Mouse (Mus musculus) yolk sac, embryonic 10.5 days (tissue): ENCODE results near the gene Irf2bp2.

Experiments
- DNase-seq: peaks from one replicate; pipeline ENCODE4 v3.0.0-alpha.2; 2017; ENCODE audit warnings: low spot score

Gene Irf2bp2

GRCm38 (mm10) chr8:126567674-126568073, 26.1 kb downstream of the Irf2bp2 start:
- DNase-seq, result no peak

- DNase-seq, result peak; percentile 74
Measured at GRCm38 (mm10) chr8:126566446-126567062, 27.2 kb downstream of the Irf2bp2 start.

DNA sequence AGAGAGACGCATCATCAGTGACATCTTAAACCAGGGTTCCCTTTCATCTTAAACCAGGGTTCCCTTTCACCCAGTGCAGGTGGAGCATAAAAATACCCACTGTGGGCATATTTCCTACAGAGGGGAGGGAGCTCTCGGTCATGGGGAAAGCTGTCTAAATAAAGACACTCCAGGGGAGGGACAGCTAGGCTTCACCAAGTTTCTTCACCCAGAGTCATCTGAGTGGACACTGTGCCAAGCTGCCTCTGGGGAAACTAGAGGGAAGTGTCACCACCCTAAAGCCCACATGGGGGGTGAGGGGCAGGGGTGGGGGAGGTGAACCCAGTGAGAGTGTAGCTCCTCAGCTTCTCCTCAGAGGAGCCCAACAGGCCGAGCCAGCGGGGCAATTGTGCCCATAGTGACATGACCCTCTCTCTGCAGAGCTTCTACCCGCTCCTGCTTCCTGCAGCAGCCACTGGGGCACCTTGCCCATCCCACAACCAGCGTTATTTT, 27.8 kb downstream of the Irf2bp2 start:
- DNase-seq, result no peak

DNA sequence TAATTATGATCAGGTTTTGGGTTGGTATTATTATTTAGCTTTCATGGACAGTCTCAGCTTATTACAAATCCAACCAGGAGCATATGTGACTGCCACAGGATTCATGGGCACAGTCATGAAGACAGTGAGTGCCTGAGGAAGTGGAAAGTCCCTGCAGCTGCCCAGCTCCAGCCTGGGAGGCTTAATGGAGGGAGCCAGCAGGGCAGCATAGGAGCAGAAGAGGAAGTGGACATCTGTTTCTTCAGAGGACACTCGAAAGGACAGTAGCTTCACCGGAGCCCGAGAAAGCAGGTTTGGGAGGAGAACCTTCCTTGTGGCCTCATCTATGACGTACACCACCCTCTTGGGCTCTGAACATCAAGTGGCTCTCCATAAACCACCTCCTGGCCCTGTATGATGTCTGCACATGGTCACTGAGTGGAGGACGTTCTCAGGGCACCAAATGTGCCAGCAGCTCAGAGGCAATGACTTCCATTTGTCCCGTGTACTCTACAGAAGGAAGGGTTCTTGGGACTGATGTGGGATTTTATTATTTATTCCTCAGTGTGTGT, 28.5 kb downstream of the Irf2bp2 start:
- no peak for DNase-seq

- DNase-seq, result no peak
Measured at GRCm38 (mm10) chr8:126564551-126565154, 29.1 kb downstream of the Irf2bp2 start.

GRCm38 (mm10) chr8:126561316-126561841, 32.4 kb downstream of the Irf2bp2 start:
- DNase-seq, result no peak

DNA sequence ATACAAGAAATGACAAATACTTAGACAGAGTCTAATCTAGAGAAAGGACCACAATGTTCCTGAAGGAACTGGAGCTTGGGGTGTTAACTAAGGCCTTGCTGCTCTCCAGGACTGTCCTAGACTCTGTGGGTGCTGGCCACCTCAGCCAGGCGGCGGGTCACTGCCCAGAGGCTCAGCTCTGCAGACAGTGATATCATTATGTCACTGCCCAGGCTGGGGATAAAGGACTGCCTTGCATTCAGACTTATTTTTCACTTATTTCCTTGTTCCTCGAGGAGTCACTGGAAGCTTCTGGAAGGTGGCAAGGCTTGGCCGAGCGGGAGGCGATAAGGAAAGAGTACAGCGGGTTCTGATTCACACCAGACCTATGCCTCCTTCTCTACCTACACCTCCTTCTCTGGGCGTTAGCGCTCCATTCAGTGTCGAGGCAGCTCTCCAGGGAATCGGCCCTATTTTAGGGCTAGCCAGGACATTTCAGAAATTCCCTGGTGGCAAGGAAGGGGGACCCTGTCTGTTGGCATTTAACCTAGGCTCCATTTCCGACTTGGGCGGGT, 35.3 kb downstream of the Irf2bp2 start:
- DNase-seq, result no peak

- peak; percentile 72 for DNase-seq
Measured at GRCm38 (mm10) chr8:126557403-126557802, 36.4 kb downstream of the Irf2bp2 start.

- no peak for DNase-seq
Measured at GRCm38 (mm10) chr8:126556691-126557090, 37.1 kb downstream of the Irf2bp2 start.

GRCm38 (mm10) chr8:126554741-126555140, 39.0 kb downstream of the Irf2bp2 start:
- DNase-seq, result no peak

- no peak for DNase-seq
Measured at GRCm38 (mm10) chr8:126551871-126552270, 41.9 kb downstream of the Irf2bp2 start.

DNA sequence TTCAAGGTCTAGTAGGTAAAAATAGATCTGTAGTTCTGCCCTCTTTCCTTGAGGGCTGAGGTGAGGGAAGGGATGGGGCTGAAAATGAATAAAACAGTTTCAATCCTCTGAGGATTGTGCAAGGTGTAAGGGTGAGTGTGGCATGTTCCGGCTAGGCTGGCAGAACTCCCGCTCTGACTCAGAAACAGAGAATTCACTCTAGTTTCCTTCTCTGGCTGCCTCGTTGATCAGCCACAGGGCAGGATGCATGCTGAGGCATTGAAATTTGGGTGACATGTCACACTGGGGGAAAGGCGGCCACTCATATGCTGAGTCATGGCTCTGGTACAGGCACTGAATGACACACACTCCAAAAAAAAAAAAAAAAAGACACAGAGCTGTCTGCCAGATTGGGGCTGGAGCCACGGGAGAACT, 42.8 kb downstream of the Irf2bp2 start:
- DNase-seq, result no peak

DNA sequence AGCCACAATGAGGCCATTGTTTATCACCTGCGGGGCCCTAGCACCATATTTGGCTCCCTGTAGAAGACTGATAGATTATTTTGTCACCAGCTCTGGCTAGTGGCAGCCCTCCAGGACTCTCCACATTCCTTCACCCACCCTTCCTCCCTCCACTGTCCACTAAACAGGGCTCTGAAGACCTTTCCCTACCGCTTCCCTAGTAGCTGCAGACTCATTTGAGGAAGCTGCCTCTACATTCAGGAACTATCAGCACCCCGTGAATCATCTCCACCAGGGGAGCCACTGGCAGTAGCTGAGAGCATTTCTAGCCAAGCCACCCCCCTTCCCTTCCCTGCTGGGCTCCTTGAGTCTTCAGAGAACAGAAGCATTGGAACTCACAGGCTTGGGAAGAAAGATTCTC, 45.9 kb downstream of the Irf2bp2 start:
- DNase-seq, result no peak

DNA sequence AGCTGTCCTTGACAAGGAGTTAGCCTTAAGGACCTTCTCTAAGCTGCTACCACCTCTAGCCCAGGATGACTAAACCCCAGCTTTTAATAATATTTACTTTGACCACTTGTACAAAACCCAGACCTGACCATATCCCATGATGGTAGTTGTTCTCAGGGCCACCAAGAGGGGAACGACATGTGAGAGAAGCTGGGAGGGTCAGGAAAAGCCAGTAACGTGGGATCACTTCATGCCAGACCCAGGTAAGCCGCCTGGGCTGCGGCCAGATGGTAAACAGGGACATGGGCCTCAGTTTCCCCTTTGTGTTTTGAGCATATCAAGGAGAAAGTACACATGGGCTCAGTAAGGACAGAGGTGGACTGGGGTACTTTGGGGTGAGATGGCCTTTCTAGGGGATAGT, 46.4 kb downstream of the Irf2bp2 start:
- no peak for DNase-seq

DNA sequence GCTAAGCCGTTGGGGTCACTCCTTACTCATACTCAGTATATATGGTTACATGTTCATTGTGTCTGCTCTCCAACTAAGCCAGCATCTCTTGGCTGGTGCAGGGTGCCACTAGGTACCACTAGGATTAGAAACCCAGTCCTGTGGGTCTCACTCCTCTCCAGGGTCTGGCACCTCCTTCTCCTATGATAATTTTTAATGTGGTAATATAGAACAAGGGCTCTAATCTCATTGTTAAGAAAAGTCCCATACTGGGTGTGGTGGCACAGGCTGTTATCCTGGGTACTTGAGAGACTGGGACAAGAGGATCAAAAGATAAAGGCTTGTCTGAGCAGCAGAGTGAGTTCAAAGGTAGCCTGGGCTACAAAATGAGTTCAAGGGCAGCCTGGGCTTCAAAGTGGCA, 47.3 kb downstream of the Irf2bp2 start:
- DNase-seq, result no peak

GRCm38 (mm10) chr8:126543407-126543806, 50.4 kb downstream of the Irf2bp2 start:
- no peak for DNase-seq

GRCm38 (mm10) chr8:126542757-126543156, 51.0 kb downstream of the Irf2bp2 start:
- no peak for DNase-seq

GRCm38 (mm10) chr8:126542090-126542689, 51.6 kb downstream of the Irf2bp2 start:
- DNase-seq, result no peak

DNA sequence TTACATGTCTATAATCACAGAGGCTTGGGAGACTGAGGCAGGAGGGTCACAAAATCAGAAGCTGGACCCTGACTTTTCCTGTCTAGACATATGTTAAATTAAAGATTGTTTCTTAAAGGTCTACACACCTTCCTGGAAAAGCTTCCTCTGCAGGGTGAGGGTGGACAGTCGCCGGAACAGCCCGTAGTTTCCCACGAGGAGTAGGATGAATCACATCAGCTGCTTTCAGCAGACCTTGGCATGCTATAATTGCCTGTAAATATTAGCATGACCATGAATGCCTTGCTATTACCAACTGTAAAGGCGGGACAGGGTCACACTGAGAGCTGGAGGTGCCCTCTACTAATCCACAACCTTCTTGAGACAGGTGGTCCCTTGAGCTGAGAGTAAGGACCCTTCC, 53.5 kb downstream of the Irf2bp2 start:
- DNase-seq, result no peak

DNA sequence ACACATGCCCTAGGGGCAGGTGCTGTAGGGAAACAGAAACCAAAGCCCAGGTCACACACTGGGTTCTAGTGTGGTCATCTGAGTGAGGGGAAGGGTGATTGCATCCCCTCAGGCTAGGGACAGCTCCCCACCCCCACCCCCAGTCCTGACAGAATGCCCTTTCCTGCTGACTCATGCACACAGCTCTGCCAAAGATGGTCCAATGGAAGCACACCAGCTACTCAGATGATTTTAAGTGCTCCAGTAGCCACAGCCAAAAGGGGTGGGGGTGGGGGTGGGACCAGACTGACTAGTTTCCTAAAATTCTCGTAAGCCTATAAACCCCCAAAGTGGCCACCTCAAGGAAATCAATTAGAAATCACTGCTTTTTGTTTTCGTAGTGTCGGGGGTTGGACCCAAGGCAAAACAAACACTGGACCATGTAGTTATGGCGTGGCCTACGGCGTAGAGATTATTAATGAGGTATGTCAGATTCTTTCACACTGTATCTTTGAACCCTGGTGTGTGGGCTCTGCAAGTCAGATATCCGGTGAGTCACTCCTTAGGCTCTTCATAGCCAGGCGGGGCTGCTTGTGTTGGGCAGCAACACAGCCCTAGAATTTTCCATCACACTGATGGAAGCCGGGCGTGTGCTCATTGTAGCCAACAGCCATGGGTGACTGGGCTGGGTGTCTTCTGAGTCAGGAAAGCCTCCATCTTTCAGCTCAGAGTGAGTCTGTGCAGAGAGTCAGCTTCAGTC, 54.3 kb downstream of the Irf2bp2 start:
- no peak for DNase-seq

- DNase-seq, result peak; percentile 44
Measured at GRCm38 (mm10) chr8:126538648-126539354, 55.0 kb downstream of the Irf2bp2 start.
